Mouse (Mus musculus): ENCODE results near the gene Slc50a1.

DNA sequence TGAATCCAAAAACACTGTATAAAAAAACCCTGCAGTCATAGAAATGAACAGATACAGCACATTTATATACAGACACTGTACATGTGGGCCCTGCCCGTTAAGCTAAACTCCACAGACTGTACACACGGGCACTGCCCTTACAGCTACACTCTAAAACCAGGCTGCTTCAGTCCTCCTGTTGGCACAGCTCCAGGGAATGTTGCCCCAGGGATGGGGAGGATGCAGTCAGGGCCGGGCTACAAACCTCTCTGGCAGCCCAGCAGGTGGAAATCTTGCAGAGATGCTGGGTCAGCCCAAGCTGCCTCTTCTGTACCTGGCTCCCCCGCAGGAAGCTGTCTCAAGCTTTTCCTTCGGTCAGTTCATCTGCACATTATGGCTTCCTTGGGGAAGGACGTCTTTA is 1.4 kb upstream of the Slc50a1 start:
- TF ChIP-seq POLR2A (IDR thresholded peaks at IDR 0.05; ENCODE audit: borderline replicate concordance, control insufficient read depth, low read depth, low read length) (no peak), CTCF (IDR thresholded peaks at IDR 0.05; ENCODE audit: control insufficient read depth, insufficient read depth, low read length) (no peak)
